ENCODE assay signal across 9 mouse cellular contexts in the genomic region with DNA sequence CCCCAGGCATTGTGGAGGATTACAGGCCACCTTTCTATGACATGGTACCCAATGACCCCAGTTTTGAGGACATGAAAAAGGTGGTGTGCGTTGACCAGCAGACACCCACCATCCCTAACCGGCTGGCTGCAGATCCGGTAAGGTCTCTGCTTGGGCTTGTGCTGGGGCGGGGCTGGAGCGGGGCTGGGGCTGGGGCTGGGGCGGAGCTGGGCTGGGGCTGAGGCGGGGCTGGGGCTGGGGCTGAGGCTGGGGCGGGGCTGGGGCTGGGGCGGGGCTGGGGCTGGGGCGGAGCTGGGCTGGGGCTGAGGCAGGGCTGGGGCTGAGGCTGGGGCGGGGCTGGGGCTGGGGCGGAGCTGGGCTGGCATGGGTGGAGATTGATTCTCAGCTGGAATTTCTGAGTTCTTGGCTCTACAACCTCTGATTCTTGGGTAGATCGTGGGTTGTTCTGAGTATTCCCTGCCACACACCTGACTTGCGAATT. TPM values are rescaled to one million over a fixed set of nuclear protein-coding genes. Genes with fewer than 3 reads are reported as not detected.
A peak's percentile ranks its signal among the peaks of the same experiment; 100 is the strongest.
DNase-seq lines count a peak whose midpoint lies in the region; ATAC-seq lines count a peak whose summit lies in the region.
"Had no signal": no experiment of that assay in that cellular context is flagged by ENCODE, and none has a peak within 500 bp of the region (broad histone marks: within the 10 kb centered on the region; RNA-seq: fewer than 3 reads in every experiment).

No protein-coding gene starts in this region.

- peaks cover 72% of the 10 kb centered on the region for H3K4me1 ChIP-seq in heart, embryonic 10.5 days
- peaks cover 40% of the 10 kb centered on the region for H3K4me1 ChIP-seq in kidney, embryonic 14.5 days (ENCODE audit: control insufficient read depth, insufficient read depth, low read length)

- H3K9ac ChIP-seq in kidney, embryonic 14.5 days (ENCODE audit: low read depth, low read length) = no peak overlapping the region
- H3K9ac ChIP-seq: hindbrain, embryonic 15.5 days had no signal

- peak; percentile 68 for ATAC-seq in kidney, embryonic 14.5 days (ENCODE audit: low FRiP score, low TSS enrichment)
- no peak for ATAC-seq in erythroblast, adult 5-6 weeks (replicated peaks; ENCODE audit: low FRiP score, poor library complexity, severe bottlenecking)

- DNase-seq in adrenal gland, adult 2 months = peak; percentile 78
- no peak for DNase-seq in adrenal gland, postnatal 4 days (ENCODE audit: low spot score in 2 of 2)
- peak; percentile 61 to 81 for DNase-seq in adrenal gland, postnatal 36 days
- DNase-seq in heart, embryonic 10.5 days (ENCODE audit: low spot score) = peak; percentile 91
- DNase-seq in lung, postnatal 14 days = peak; percentile 71
- peak; percentile 80 for DNase-seq in thymus, postnatal 4 days

- H3K27ac ChIP-seq in heart, embryonic 10.5 days = peak overlapping the region; percentile 62; the same call in 1 of the 2 replicates
- no peak overlapping the region for H3K27ac ChIP-seq in kidney, embryonic 14.5 days (ENCODE audit: low read depth, low read length)
- H3K27ac ChIP-seq: hindbrain, embryonic 15.5 days had no signal

- no peak overlapping the region for H3K4me2 ChIP-seq in kidney, embryonic 14.5 days (replicated peaks; ENCODE audit: low read depth, low read length)
- H3K4me2 ChIP-seq: hindbrain, embryonic 15.5 days had no signal

- H3K4me3 ChIP-seq in heart, embryonic 10.5 days = 0 out of 2 replicates have a peak overlapping the region, but pooled peaks have one; percentile 31
- H3K4me3 ChIP-seq in kidney, embryonic 14.5 days (ENCODE audit: low read length) = no peak overlapping the region
- H3K4me3 ChIP-seq: hindbrain, embryonic 15.5 days had no signal

- peaks cover 9% of the 10 kb centered on the region; the same call in 1 of the 2 replicates for H3K27me3 ChIP-seq in heart, embryonic 10.5 days (ENCODE audit: insufficient read depth, poor library complexity, severe bottlenecking)
- H3K27me3 ChIP-seq in kidney, embryonic 14.5 days (ENCODE audit: control insufficient read depth, insufficient read depth, low read length) = no peaks in the 10 kb centered on the region
- H3K27me3 ChIP-seq: hindbrain, embryonic 15.5 days had no signal

- 2% methylated on average over 14 of the region's 14 CpGs for WGBS in heart, embryonic 10.5 days
- 5% methylated on average over 10 of the region's 14 CpGs for WGBS in kidney, embryonic 14.5 days

- 0 out of 2 replicates have a peak, but pooled peaks cover 4% of the 10 kb centered on the region for H3K36me3 ChIP-seq in heart, embryonic 10.5 days
- H3K36me3 ChIP-seq in kidney, embryonic 14.5 days (ENCODE audit: control insufficient read depth, insufficient read depth, low read length) = 0 out of 2 replicates have a peak, but pooled peaks cover 3% of the 10 kb centered on the region
- H3K36me3 ChIP-seq: hindbrain, embryonic 15.5 days had no signal

- H3K9me3 ChIP-seq in heart, embryonic 10.5 days = no peaks in the 10 kb centered on the region
- no peaks in the 10 kb centered on the region for H3K9me3 ChIP-seq in kidney, embryonic 14.5 days (ENCODE audit: control insufficient read depth, low read length)
- H3K9me3 ChIP-seq: hindbrain, embryonic 15.5 days had no signal

RNA-seq across cellular contexts. Expression of gene Acvrl1, which starts 12.8 kb away (rescaled TPM):
- 10 to 100 TPM; 15.0 to 22.6 TPM for total RNA-seq in adrenal gland, adult 2 months (2021)
- polyA plus RNA-seq in adrenal gland, adult 2 months (2012; rRNA removed) = 20.9 and 23.3 TPM in 2 replicates
- 10 to 100 TPM; 22.4 to 22.9 TPM for total RNA-seq in adrenal gland, postnatal 4 days (2021)
- 10 to 100 TPM; 13.4 to 17.5 TPM for total RNA-seq in adrenal gland, postnatal 36 days (2021)
- 2.7 and 5.2 TPM in 2 replicates for polyA plus RNA-seq in heart, embryonic 10.5 days (2016; fragmentation: Nextera tagmentation; extraction: Ambion mirVana)
- 6.3 and 8.8 TPM in 2 replicates for polyA plus RNA-seq in kidney, embryonic 14.5 days (2014; fragmentation: Nextera tagmentation; extraction: Ambion mirVana)
- total RNA-seq in erythroblast, adult 5-6 weeks (2015; ENCODE audit: low replicate concordance) = 2.3 and 9.4 TPM in 2 replicates
- total RNA-seq in erythroblast, adult 5-6 weeks (2017; ENCODE audit: low replicate concordance) = 2.3 and 3.8 TPM in 2 replicates

RNA-seq across cellular contexts. Expression of gene Ankrd33, which starts 25.5 kb away (rescaled TPM):
- 1 to 10 TPM in 1 of 2 experiments, under 1 TPM in 1; 0.59 to 1.0 TPM for total RNA-seq in adrenal gland, adult 2 months (2021)
- 0.10 TPM in 1 of 2 replicates, not detected in the other for polyA plus RNA-seq in adrenal gland, adult 2 months (2012; rRNA removed)
- 1 to 10 TPM in 1 of 2 experiments, under 1 TPM in 1; 0.73 to 1.2 TPM for total RNA-seq in adrenal gland, postnatal 4 days (2021)
- under 1 TPM; 0.56 to 0.99 TPM for total RNA-seq in adrenal gland, postnatal 36 days (2021)
- polyA plus RNA-seq in heart, embryonic 10.5 days (2016; fragmentation: Nextera tagmentation; extraction: Ambion mirVana) = not detected in 2 replicates
- polyA plus RNA-seq in kidney, embryonic 14.5 days (2014; fragmentation: Nextera tagmentation; extraction: Ambion mirVana) = not detected in 2 replicates
- total RNA-seq in erythroblast, adult 5-6 weeks (2015; ENCODE audit: low replicate concordance) = not detected in 2 replicates
- not detected in 2 replicates for total RNA-seq in erythroblast, adult 5-6 weeks (2017; ENCODE audit: low replicate concordance)
- polyA plus RNA-seq: hindbrain, embryonic 15.5 days had no signal

RNA-seq across cellular contexts. Expression of gene Acvr1b, which starts 32.8 kb away (rescaled TPM):
- 10 to 100 TPM in 1 of 2 experiments, 1 to 10 TPM in 1; 5.2 to 10.0 TPM for total RNA-seq in adrenal gland, adult 2 months (2021)
- 10.1 and 11.2 TPM in 2 replicates for polyA plus RNA-seq in adrenal gland, adult 2 months (2012; rRNA removed)
- total RNA-seq in adrenal gland, postnatal 4 days (2021) = 10 to 100 TPM; 18.5 to 19.9 TPM
- 1 to 10 TPM; 8.5 to 9.3 TPM for total RNA-seq in adrenal gland, postnatal 36 days (2021)
- 5.4 and 5.6 TPM in 2 replicates for polyA plus RNA-seq in heart, embryonic 10.5 days (2016; fragmentation: Nextera tagmentation; extraction: Ambion mirVana)
- 6.0 and 7.2 TPM in 2 replicates for polyA plus RNA-seq in kidney, embryonic 14.5 days (2014; fragmentation: Nextera tagmentation; extraction: Ambion mirVana)
- total RNA-seq in erythroblast, adult 5-6 weeks (2015; ENCODE audit: low replicate concordance) = 0.38 and 0.84 TPM in 2 replicates
- 2.6 and 2.9 TPM in 2 replicates for total RNA-seq in erythroblast, adult 5-6 weeks (2017; ENCODE audit: low replicate concordance)

Comparison
In these comparisons a context has a peak if more than half of its experiments do, and no peak if none do; other contexts are left out.
1. DNase-seq: peak in adrenal gland, adult 2 months (single experiment), adrenal gland, postnatal 36 days (2 of 2), heart, embryonic 10.5 days (single experiment), lung, postnatal 14 days (single experiment) and thymus, postnatal 4 days (single experiment); none in adrenal gland, postnatal 4 days (0 of 2).